Mouse (Mus musculus) thymus, adult 2 months (tissue): ENCODE results near the gene Tsks.

Source experiments
- CTCF ChIP-seq: fragments of 200-500 bp; IDR thresholded peaks from 2 replicates; pipeline ENCODE4 v1.5.1; 2012; ENCODE audit warnings: mild to moderate bottlenecking, control low read depth, low read length, moderate library complexity, borderline replicate concordance; ENCODE audit not compliant: control insufficient read depth, poor library complexity, insufficient read depth; ENCODE audit errors: extremely low read depth
- POLR2A ChIP-seq: fragments of 200-500 bp; IDR thresholded peaks from 2 replicates; pipeline ENCODE4 v1.6.1; 2012; ENCODE audit warnings: mild to moderate bottlenecking, low read length, control low read depth, moderate library complexity; ENCODE audit not compliant: control insufficient read depth, poor library complexity, insufficient read depth; ENCODE audit errors: extremely low read depth

GRCm38 (mm10) chr7:44908706-44909476, 34.1 kb upstream of the Tsks start:
- TF ChIP-seq CTCF (no peak), POLR2A (no peak)
